Mouse (Mus musculus): ENCODE measurements around the gene Cacng5. TPM values are rescaled to one million over a fixed set of nuclear protein-coding genes. Genes with fewer than 3 reads are reported as not detected.

Gene Cacng5
- polyA plus RNA-seq, 1 experiment from 2014 or later = 0.55 TPM

- no peaks in the 10 kb centered on the region for H3K27me3 ChIP-seq (ENCODE audit: control insufficient read depth, insufficient read depth, low read length)
- no peak overlapping the region for H3K27ac ChIP-seq (replicated peaks; ENCODE audit: low read depth, low read length)
- no peak overlapping the region for H3K4me2 ChIP-seq (ENCODE audit: low read depth, low read length)
- H3K9ac ChIP-seq (replicated peaks; ENCODE audit: low read length) = no peak overlapping the region
- H3K9me3 ChIP-seq (replicated peaks; ENCODE audit: control insufficient read depth, low read length) = no peaks in the 10 kb centered on the region
- WGBS = 62% methylated on average over 5 of the region's 5 CpGs
- no peak for ATAC-seq (replicated peaks; ENCODE audit: insufficient number of reproducible peaks, low FRiP score, low TSS enrichment, low read depth)
- no peaks in the 10 kb centered on the region for H3K36me3 ChIP-seq (replicated peaks; ENCODE audit: control insufficient read depth, insufficient read depth, low read depth, low read length)
- H3K4me3 ChIP-seq (ENCODE audit: low read depth, low read length) = no peak overlapping the region
- no peak for DNase-seq (ENCODE audit: low spot score)
- no peaks in the 10 kb centered on the region for H3K4me1 ChIP-seq (ENCODE audit: control insufficient read depth, insufficient read depth, low read length)
Observed at GRCm38 (mm10) chr11:107946823-107947222, 32.0 kb upstream of the Cacng5 start.

- no peak overlapping the region for H3K27ac ChIP-seq (replicated peaks; ENCODE audit: low read depth, low read length)
- no peak overlapping the region for H3K4me3 ChIP-seq (ENCODE audit: low read depth, low read length)
- no peak for DNase-seq (ENCODE audit: low spot score)
- no peak overlapping the region for H3K4me2 ChIP-seq (ENCODE audit: low read depth, low read length)
- no peaks in the 10 kb centered on the region for H3K27me3 ChIP-seq (ENCODE audit: control insufficient read depth, insufficient read depth, low read length)
- WGBS = 91% methylated on average over 2 of the region's 2 CpGs
- H3K4me1 ChIP-seq (ENCODE audit: control insufficient read depth, insufficient read depth, low read length) = no peaks in the 10 kb centered on the region
- H3K9ac ChIP-seq (replicated peaks; ENCODE audit: low read length) = no peak overlapping the region
- no peak for ATAC-seq (replicated peaks; ENCODE audit: insufficient number of reproducible peaks, low FRiP score, low TSS enrichment, low read depth)
- H3K9me3 ChIP-seq (replicated peaks; ENCODE audit: control insufficient read depth, low read length) = no peaks in the 10 kb centered on the region
- H3K36me3 ChIP-seq (replicated peaks; ENCODE audit: control insufficient read depth, insufficient read depth, low read depth, low read length) = no peaks in the 10 kb centered on the region
Observed at GRCm38 (mm10) chr11:107936929-107937328, 22.1 kb upstream of the Cacng5 start.

GRCm38 (mm10) chr11:107931721-107932120 is 16.9 kb upstream of the Cacng5 start:
- no peaks in the 10 kb centered on the region for H3K9me3 ChIP-seq (replicated peaks; ENCODE audit: control insufficient read depth, low read length)
- no peaks in the 10 kb centered on the region for H3K4me1 ChIP-seq (ENCODE audit: control insufficient read depth, insufficient read depth, low read length)
- DNase-seq (ENCODE audit: low spot score) (no peak), ATAC-seq (replicated peaks; ENCODE audit: insufficient number of reproducible peaks, low FRiP score, low TSS enrichment, low read depth) (no peak)
- no peaks in the 10 kb centered on the region for H3K36me3 ChIP-seq (replicated peaks; ENCODE audit: control insufficient read depth, insufficient read depth, low read depth, low read length)
- H3K4me3 ChIP-seq (ENCODE audit: low read depth, low read length) = no peak overlapping the region
- H3K27ac ChIP-seq (replicated peaks; ENCODE audit: low read depth, low read length) = no peak overlapping the region
- 68% methylated on average over 7 of the region's 7 CpGs for WGBS
- no peaks in the 10 kb centered on the region for H3K27me3 ChIP-seq (ENCODE audit: control insufficient read depth, insufficient read depth, low read length)
- no peak overlapping the region for H3K4me2 ChIP-seq (ENCODE audit: low read depth, low read length)
- H3K9ac ChIP-seq (replicated peaks; ENCODE audit: low read length) = no peak overlapping the region

- Histone ChIP-seq H3K4me3 (ENCODE audit: low read depth, low read length) (no peak overlapping the region), H3K27ac (replicated peaks; ENCODE audit: low read depth, low read length) (no peak overlapping the region), H3K4me1 (ENCODE audit: control insufficient read depth, insufficient read depth, low read length) (no peaks in the 10 kb centered on the region), H3K36me3 (replicated peaks; ENCODE audit: control insufficient read depth, insufficient read depth, low read depth, low read length) (no peaks in the 10 kb centered on the region), H3K27me3 (ENCODE audit: control insufficient read depth, insufficient read depth, low read length) (no peaks in the 10 kb centered on the region), H3K9me3 (replicated peaks; ENCODE audit: control insufficient read depth, low read length) (no peaks in the 10 kb centered on the region), H3K9ac (replicated peaks; ENCODE audit: low read length) (no peak overlapping the region), H3K4me2 (ENCODE audit: low read depth, low read length) (no peak overlapping the region)
- WGBS = 90% methylated on average over 11 of the region's 11 CpGs
- ATAC-seq (replicated peaks; ENCODE audit: insufficient number of reproducible peaks, low FRiP score, low TSS enrichment, low read depth) (no peak), DNase-seq (ENCODE audit: low spot score) (no peak)
Observed at GRCm38 (mm10) chr11:107931288-107931687, 16.4 kb upstream of the Cacng5 start.

- H3K36me3 ChIP-seq (replicated peaks; ENCODE audit: control insufficient read depth, insufficient read depth, low read depth, low read length) = no peaks in the 10 kb centered on the region
- WGBS = 46% methylated on average over 3 of the region's 3 CpGs
- no peaks in the 10 kb centered on the region for H3K9me3 ChIP-seq (replicated peaks; ENCODE audit: control insufficient read depth, low read length)
- no peak overlapping the region for H3K4me2 ChIP-seq (ENCODE audit: low read depth, low read length)
- no peak overlapping the region for H3K4me3 ChIP-seq (ENCODE audit: low read depth, low read length)
- no peak for ATAC-seq (replicated peaks; ENCODE audit: insufficient number of reproducible peaks, low FRiP score, low TSS enrichment, low read depth)
- no peak overlapping the region for H3K9ac ChIP-seq (replicated peaks; ENCODE audit: low read length)
- H3K27me3 ChIP-seq (ENCODE audit: control insufficient read depth, insufficient read depth, low read length) = no peaks in the 10 kb centered on the region
- H3K27ac ChIP-seq (replicated peaks; ENCODE audit: low read depth, low read length) = no peak overlapping the region
- H3K4me1 ChIP-seq (ENCODE audit: control insufficient read depth, insufficient read depth, low read length) = no peaks in the 10 kb centered on the region
- no peak for DNase-seq (ENCODE audit: low spot score)
Observed at GRCm38 (mm10) chr11:107929712-107930111, 14.9 kb upstream of the Cacng5 start.

- Histone ChIP-seq H3K4me1 (ENCODE audit: control insufficient read depth, insufficient read depth, low read length) (no peaks in the 10 kb centered on the region), H3K4me3 (ENCODE audit: low read depth, low read length) (no peak overlapping the region), H3K4me2 (ENCODE audit: low read depth, low read length) (no peak overlapping the region), H3K27me3 (ENCODE audit: control insufficient read depth, insufficient read depth, low read length) (no peaks in the 10 kb centered on the region), H3K9me3 (replicated peaks; ENCODE audit: control insufficient read depth, low read length) (no peaks in the 10 kb centered on the region), H3K36me3 (replicated peaks; ENCODE audit: control insufficient read depth, insufficient read depth, low read depth, low read length) (no peaks in the 10 kb centered on the region), H3K9ac (replicated peaks; ENCODE audit: low read length) (no peak overlapping the region), H3K27ac (replicated peaks; ENCODE audit: low read depth, low read length) (no peak overlapping the region)
- DNase-seq (ENCODE audit: low spot score) (peak; percentile 78), ATAC-seq (replicated peaks; ENCODE audit: insufficient number of reproducible peaks, low FRiP score, low TSS enrichment, low read depth) (no peak)
- 43% methylated on average over 16 of the region's 16 CpGs for WGBS
Observed at GRCm38 (mm10) chr11:107919852-107920508, 5.1 kb upstream of the Cacng5 start.

- no peak overlapping the region for H3K27ac ChIP-seq (replicated peaks; ENCODE audit: low read depth, low read length)
- H3K4me3 ChIP-seq (ENCODE audit: low read depth, low read length) = no peak overlapping the region
- no peak overlapping the region for H3K4me2 ChIP-seq (ENCODE audit: low read depth, low read length)
- 74% methylated on average over 9 of the region's 9 CpGs for WGBS
- H3K4me1 ChIP-seq (ENCODE audit: control insufficient read depth, insufficient read depth, low read length) = no peaks in the 10 kb centered on the region
- ATAC-seq (replicated peaks; ENCODE audit: insufficient number of reproducible peaks, low FRiP score, low TSS enrichment, low read depth) (no peak), DNase-seq (ENCODE audit: low spot score) (no peak)
- H3K36me3 ChIP-seq (replicated peaks; ENCODE audit: control insufficient read depth, insufficient read depth, low read depth, low read length) = no peaks in the 10 kb centered on the region
- no peaks in the 10 kb centered on the region; the same call in 1 of the 2 replicates for H3K27me3 ChIP-seq (ENCODE audit: control insufficient read depth, insufficient read depth, low read length)
- H3K9ac ChIP-seq (replicated peaks; ENCODE audit: low read length) = no peak overlapping the region
- H3K9me3 ChIP-seq (replicated peaks; ENCODE audit: control insufficient read depth, low read length) = no peaks in the 10 kb centered on the region
Observed at GRCm38 (mm10) chr11:107917721-107918235, 2.9 kb upstream of the Cacng5 start.

- no peak overlapping the region for H3K27ac ChIP-seq (replicated peaks; ENCODE audit: low read depth, low read length)
- WGBS = 66% methylated on average over 3 of the region's 3 CpGs
- H3K4me1 ChIP-seq (ENCODE audit: control insufficient read depth, insufficient read depth, low read length) = no peaks in the 10 kb centered on the region
- no peak overlapping the region for H3K9ac ChIP-seq (replicated peaks; ENCODE audit: low read length)
- no peaks in the 10 kb centered on the region for H3K36me3 ChIP-seq (replicated peaks; ENCODE audit: control insufficient read depth, insufficient read depth, low read depth, low read length)
- no peak overlapping the region for H3K4me3 ChIP-seq (ENCODE audit: low read depth, low read length)
- no peak for ATAC-seq (replicated peaks; ENCODE audit: insufficient number of reproducible peaks, low FRiP score, low TSS enrichment, low read depth)
- DNase-seq (ENCODE audit: low spot score) = no peak
- H3K4me2 ChIP-seq (ENCODE audit: low read depth, low read length) = no peak overlapping the region
- H3K9me3 ChIP-seq (replicated peaks; ENCODE audit: control insufficient read depth, low read length) = no peaks in the 10 kb centered on the region
- no peaks in the 10 kb centered on the region; the same call in 1 of the 2 replicates for H3K27me3 ChIP-seq (ENCODE audit: control insufficient read depth, insufficient read depth, low read length)
Observed at GRCm38 (mm10) chr11:107913317-107913716, 1.5 kb downstream of the Cacng5 start.

Measured in embryonic facial prominence, embryonic 11.5 days (tissue).